Mouse (Mus musculus) CD4-positive helper T cell, adult 2 months (primary cell): Measurements from ENCODE around the gene Ankub1.

Source experiments
- DNase-seq: peaks from one replicate; pipeline ENCODE4 v3.0.0-alpha.2; 2012; ENCODE audit warnings: low read depth, missing footprints, low spot score

Ankub1 gene

DNA sequence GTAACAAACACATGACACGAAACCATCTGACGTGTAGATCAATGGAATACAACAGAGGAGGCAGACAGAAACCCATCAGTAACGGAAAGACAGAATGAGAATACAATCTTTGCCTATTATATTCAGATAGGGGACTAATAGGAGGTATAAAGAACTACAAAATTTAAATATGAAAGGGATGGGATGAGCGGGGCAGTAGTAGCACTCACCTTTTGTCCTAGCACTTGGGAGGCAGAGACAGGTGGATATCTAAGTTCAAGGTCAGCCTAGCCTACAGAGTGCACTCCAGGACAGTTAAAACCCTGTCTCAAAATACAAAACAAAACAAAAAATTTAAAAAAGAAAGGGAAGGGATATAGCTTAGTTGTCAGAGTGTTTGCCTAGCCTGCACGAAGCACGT lies 49.4 kb downstream of the Ankub1 start:
- no peak for DNase-seq

DNA sequence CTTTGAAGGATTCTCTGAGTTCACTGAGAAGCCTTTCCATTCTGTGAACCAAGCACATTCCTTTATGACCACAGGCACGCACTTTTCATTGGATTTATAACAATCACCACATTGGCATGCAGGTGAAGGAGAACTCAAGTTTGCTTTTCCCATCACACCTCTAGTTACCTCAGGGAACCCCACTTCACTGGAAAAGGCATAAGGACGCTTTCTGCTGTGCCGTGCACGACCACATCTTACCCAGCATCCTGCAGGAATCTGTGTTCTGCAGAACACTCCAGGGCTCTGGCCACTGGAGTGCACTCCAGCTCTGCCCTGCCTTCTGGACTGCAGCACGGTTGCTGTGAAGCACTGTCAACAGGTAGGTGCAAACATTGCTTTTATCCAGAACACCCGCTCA lies 55.0 kb downstream of the Ankub1 start:
- no peak for DNase-seq

DNA sequence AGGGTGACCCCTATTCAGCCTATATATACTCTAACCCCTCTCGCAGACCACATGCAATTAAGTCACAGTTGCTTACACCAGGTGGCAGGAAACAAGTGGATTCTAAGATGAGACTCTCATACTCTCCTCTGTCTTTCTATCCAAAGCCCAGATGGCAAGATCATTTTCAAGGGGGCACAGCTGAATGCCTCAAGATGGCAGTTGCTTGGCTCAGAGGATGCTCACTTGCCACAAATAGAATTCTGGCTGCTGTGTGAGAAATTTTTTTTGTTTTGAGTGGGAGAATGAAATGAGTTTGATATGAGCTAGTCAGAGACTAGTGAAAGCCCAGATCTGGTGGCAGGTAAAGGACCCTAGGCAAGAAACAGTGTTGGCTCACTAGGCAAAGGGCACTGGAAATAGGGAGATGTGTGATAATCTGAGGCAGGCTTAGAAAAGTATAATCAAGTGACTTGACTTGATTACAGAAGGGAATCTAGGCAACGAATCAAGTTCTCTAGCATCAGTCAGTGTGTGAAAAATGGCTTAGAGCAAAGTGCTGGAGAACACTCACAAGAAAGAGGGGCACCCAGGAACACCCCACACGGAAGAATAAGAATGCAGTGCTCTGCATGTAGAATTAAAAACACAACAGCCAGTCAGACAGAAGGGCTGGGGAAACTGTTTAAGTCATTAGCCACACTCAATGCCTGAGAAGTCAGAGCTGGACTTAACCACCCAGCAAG lies 57.7 kb downstream of the Ankub1 start:
- no peak for DNase-seq

DNA sequence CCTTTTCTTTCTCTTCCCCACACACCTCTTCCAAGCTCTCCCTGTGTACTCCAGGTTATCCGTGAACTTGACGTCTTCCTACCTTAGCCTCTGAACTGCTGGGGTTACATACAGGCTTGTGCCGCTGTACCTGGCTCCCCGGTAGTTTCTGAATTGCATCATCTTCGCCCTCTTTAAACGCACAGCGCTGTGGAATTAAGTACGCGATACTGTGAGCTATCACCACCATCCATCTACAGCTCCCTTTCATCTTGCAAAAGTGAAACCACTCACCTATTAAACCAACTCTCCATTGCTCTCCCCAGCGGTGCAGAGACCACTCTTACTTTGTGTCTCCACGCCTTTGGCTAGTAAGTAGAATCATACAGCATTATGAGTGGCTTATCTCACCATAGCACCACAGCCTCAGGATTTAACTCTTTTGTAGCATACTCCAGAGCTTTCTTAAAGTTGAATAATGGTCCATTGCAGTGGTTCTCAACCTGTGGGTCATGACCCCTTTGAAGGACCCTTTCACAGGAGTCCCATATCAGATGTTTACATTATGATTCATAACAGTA lies 65.6 kb downstream of the Ankub1 start:
- DNase-seq = no peak

GRCm38 (mm10) chr3:57625275-57625997 lies 67.2 kb downstream of the Ankub1 start:
- peak; percentile 33 for DNase-seq

- no peak for DNase-seq
Measured at GRCm38 (mm10) chr3:57619718-57620117, 72.9 kb downstream of the Ankub1 start.

DNA sequence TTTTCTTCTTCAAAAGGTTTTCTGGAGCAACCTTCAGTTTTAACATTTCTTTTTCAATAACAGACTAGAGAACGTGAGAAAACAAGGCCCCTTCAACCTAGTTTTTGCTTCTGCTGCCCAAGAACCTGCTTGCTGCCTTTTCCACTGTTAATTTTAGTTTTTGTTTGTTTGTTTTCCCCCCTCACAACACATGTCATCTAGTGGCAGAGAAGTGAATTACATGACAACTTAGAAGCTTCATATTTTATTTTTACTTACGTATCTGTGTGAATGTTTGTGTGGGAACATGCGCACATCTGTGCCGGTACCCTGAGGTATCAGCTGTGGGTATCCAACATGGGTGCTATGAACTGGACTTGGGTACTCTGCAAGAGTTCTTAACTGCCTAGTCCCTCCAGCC lies 76.9 kb downstream of the Ankub1 start:
- DNase-seq = no peak

- DNase-seq = no peak
Measured at GRCm38 (mm10) chr3:57612430-57612997, 80.1 kb downstream of the Ankub1 start.

- no peak for DNase-seq
Measured at GRCm38 (mm10) chr3:57611776-57612175, 80.8 kb downstream of the Ankub1 start.
